ENCODE assay signal across 14 mouse cellular contexts in genomic region chr12:73381452-73381851, GRCm38 (mm10).
DNase-seq lines count a peak whose midpoint lies in the region; ATAC-seq and TF ChIP-seq lines count a peak whose summit lies in the region.
"Had no signal": no experiment of that assay in that cellular context is flagged by ENCODE, and none has a peak within 500 bp of the region (broad histone marks: within the 10 kb centered on the region; RNA-seq: fewer than 3 reads in every experiment).

No protein-coding gene starts in this region.

- intact Hi-C loops in gastrocnemius, postnatal 14 days (cut with DNase I; ENCODE audit: low total_unique reads) = no loop called here
- intact Hi-C loops in left cerebral cortex, postnatal 14 days (cut with DNase I) = no loop called here

- H3K27ac ChIP-seq in kidney, embryonic 14.5 days (ENCODE audit: low read depth, low read length) = no peak overlapping the region
- H3K27ac ChIP-seq in kidney, adult 2 months (ENCODE audit: insufficient read depth, low read depth, low read length) = peak overlapping the region; percentile 33
- H3K27ac ChIP-seq: hindbrain, embryonic 15.5 days; liver, embryonic 14.5 days had no signal

- ATAC-seq in kidney, embryonic 14.5 days (ENCODE audit: low FRiP score, low TSS enrichment) = no peak

- H3K27me3 ChIP-seq in kidney, embryonic 14.5 days (ENCODE audit: control insufficient read depth, insufficient read depth, low read length) = no peaks in the 10 kb centered on the region
- no peaks in the 10 kb centered on the region for H3K27me3 ChIP-seq in kidney, adult 2 months (replicated peaks; ENCODE audit: control insufficient read depth, insufficient read depth, low read length)
- H3K27me3 ChIP-seq: hindbrain, embryonic 15.5 days had no signal

- TF ChIP-seq CTCF in kidney, adult 2 months (conservative IDR thresholded peaks at IDR 0.05; ENCODE audit: insufficient read depth, insufficient read length, low read depth, low read length) = no peak

- no peak overlapping the region for H3K4me3 ChIP-seq in kidney, embryonic 14.5 days (ENCODE audit: low read length)
- no peak overlapping the region for H3K4me3 ChIP-seq in kidney, adult 2 months (ENCODE audit: insufficient read depth, low read depth, low read length)
- H3K4me3 ChIP-seq: hindbrain, embryonic 15.5 days had no signal

- H3K9me3 ChIP-seq in kidney, embryonic 14.5 days (ENCODE audit: control insufficient read depth, low read length) = no peaks in the 10 kb centered on the region
- H3K9me3 ChIP-seq: hindbrain, embryonic 15.5 days had no signal

- no peak for TF ChIP-seq POLR2A in kidney, adult 2 months (IDR thresholded peaks at IDR 0.05; ENCODE audit: low read depth, low read length)

- H3K9ac ChIP-seq in kidney, embryonic 14.5 days (ENCODE audit: low read depth, low read length) = no peak overlapping the region
- H3K9ac ChIP-seq: hindbrain, embryonic 15.5 days; liver, embryonic 14.5 days had no signal

- H3K4me2 ChIP-seq in kidney, embryonic 14.5 days (replicated peaks; ENCODE audit: low read depth, low read length) = no peak overlapping the region
- H3K4me2 ChIP-seq: hindbrain, embryonic 15.5 days had no signal

- 63% methylated on average over 7 of the region's 7 CpGs for WGBS in kidney, embryonic 14.5 days
- WGBS in kidney, adult 2 months = 34% methylated on average over 7 of the region's 7 CpGs

- peak; percentile 51 for DNase-seq in gastrocnemius, adult 18-20 months (ENCODE audit: low spot score)
- DNase-seq in gastrocnemius, postnatal 14 days = no peak
- DNase-seq in kidney, adult 11 months = peak; percentile 66
- DNase-seq in kidney, adult 2 months = peak; percentile 87
- peak; percentile 79 for DNase-seq in skeletal muscle tissue, adult 2 months (ENCODE audit: low read depth, low spot score)
- no peak for DNase-seq in cerebellum, postnatal 10 days
- no peak for DNase-seq in left cerebral cortex, postnatal 14 days (ENCODE audit: low spot score in 2 of 2)
- DNase-seq: adrenal gland, postnatal 25 days; B cell, adult 2 months; lung, postnatal 4 days; right cerebral cortex, adult 18-20 months had no signal

- H3K36me3 ChIP-seq in kidney, embryonic 14.5 days (ENCODE audit: control insufficient read depth, insufficient read depth, low read length) = no peaks in the 10 kb centered on the region
- no peaks in the 10 kb centered on the region for H3K36me3 ChIP-seq in kidney, adult 2 months (ENCODE audit: control insufficient read depth, insufficient read depth, low read length)
- H3K36me3 ChIP-seq: hindbrain, embryonic 15.5 days had no signal

- peaks cover 4% of the 10 kb centered on the region; the same call in 1 of the 2 replicates for H3K4me1 ChIP-seq in kidney, embryonic 14.5 days (ENCODE audit: control insufficient read depth, insufficient read depth, low read length)
- peaks cover 39% of the 10 kb centered on the region for H3K4me1 ChIP-seq in kidney, adult 2 months (ENCODE audit: control insufficient read depth, insufficient read depth, low read length)
- H3K4me1 ChIP-seq: hindbrain, embryonic 15.5 days had no signal

Comparison
In these comparisons a context has a peak if more than half of its experiments do, and no peak if none do; other contexts are left out.
1. DNase-seq: peak in gastrocnemius, adult 18-20 months (single experiment), kidney, adult 11 months (single experiment), kidney, adult 2 months (single experiment) and skeletal muscle tissue, adult 2 months (single experiment); none in gastrocnemius, postnatal 14 days (single experiment), cerebellum, postnatal 10 days (0 of 2) and left cerebral cortex, postnatal 14 days (0 of 2).